Mouse (Mus musculus): ENCODE data around the gene Prokr2.
"Not testable (repeated sequence)": the region's sequence is repeated elsewhere in the genome, so short reads cannot be mapped to it uniquely, and the experiment has no call there.

Prokr2 gene

DNA sequence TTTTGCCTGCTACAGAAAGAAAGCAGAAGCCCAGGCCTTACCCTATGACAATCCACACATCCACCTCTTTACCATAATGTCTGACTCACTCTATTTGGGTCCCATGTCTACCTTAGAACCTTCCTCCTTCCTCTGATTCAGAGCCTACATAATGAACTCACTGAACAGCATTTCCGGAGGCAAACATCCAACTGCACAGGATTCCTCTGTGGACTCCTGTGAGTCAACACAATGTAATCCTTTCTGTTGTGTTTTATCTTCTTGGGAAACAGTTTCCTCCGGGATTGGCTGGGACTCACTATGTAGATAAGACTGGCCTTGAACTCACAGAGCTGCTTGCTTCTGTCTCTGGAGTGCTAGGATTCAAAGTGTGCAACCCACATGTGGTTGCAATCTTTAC, 44.9 kb downstream of the Prokr2 start:
- no peak for DNase-seq (ENCODE audit: low spot score in 2 of 2)

DNA sequence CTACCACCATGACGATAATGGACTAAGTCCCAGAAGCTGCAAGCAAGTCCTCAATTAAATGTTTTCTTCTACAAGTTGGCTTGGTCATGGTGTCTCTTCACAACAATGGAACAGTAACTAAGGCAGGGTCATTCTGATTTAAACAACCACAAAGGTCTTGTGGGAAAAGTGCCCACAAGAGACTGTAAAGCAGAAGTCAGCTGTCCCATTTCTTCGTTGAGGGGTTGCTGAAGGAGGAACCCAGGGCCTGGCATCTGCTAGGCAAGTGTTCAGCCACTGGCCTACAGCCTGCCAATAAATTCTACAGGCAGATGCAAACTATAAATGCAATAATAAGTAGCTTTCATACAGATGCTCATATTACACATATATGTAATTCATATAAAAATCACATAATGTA, 48.0 kb downstream of the Prokr2 start:
- DNase-seq (ENCODE audit: low spot score in 2 of 2), result no peak

DNA sequence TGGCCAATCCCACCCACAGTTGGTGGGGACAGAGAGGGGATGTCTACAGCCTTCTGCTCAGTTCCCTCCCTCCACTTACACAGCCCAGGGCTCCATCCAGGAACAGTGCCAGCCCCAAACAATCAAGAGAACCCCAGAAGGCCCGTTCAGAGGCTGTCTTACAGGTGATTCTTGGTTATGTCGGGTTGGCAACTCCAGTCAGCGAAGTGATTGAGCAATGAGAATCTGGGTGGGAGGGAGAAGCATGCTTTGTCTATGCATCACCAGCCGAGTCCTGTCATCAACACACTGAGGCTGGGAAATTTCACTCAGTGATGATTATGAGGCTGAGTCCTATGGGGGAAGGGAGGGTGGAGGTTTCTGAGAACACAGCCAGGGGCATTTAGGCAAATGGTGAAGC, 61.7 kb downstream of the Prokr2 start:
- DNase-seq (ENCODE audit: low spot score in 2 of 2), result no peak

DNA sequence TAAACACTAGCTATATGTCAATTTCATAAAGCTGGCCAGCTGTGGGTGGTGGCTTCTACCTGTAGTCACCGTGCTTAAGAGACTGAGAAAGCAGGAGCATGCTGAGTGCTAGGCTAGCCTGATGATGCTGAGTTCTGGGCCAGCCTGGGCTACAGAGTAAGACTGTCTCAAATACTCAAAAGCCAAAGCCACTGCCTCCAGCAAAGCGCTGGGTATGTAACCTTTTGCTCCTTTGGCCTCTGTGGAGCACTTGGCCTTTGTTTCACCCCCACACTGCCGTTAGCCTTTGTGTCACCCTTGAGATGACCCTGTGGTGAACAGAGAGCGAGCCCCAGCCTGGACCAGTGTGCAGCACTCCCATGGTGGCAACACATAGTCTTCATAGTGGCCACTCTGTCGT, 64.7 kb downstream of the Prokr2 start:
- DNase-seq (ENCODE audit: low spot score in 2 of 2), result no peak

DNA sequence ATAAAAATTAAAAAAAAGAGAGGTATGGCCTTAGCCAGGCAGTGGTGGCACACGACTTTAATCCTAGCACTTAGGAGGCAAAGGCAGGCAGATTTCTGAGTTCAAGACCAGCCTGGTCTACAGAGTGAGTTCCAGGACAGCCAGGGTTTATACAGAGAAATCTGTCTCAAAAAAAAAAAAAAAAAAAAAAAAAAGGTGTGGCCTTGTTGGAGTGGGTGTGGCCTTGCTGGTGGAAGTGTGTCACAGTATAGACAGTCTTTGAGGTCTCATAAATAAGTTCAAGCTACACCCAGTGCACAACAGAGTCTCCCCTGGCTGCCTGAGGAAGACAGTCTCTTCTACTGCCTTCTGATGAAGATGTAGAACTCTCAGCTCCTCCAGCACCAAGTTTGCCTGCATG, 68.1 kb downstream of the Prokr2 start:
- DNase-seq (ENCODE audit: low spot score in 2 of 2), result no peak

DNA sequence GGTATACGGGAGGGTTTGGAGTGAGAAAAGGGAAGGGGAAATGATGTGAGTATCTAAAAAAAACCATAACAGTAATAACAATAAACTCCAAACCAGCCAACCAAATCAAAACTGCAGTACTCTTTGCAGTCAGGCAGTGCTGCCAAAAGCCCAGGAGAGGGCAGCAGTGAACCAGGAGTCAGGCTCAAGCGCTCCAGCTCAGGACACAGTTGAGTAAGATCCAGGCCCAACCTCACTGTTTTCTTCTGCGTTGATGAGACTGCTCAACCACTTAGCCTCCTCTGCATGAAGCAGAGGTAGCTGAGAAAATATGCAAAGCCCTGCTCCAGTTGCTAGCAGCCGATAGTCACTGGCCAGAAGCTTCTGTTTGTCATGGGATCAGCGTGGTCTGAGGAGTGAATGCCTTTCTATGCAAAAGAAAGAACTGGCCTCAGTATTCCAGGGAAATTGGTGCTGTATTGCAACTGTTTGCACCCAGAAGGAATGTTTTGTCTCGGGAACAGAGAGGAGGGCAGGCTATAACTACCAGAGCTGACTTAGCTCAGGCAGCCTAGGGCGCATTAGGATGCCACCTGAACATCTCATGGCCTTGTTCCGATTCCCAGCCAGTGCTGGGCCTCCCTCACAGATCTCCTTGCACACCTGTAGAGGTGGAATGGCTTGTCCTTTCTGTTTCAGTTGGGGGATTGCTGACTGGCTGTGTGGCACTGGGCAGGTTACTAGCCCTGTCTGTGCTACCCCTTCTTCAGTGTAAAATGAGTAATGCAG, 69.0 kb downstream of the Prokr2 start:
- DNase-seq (ENCODE audit: low spot score in 2 of 2), result peak; percentile 37 to 51

DNA sequence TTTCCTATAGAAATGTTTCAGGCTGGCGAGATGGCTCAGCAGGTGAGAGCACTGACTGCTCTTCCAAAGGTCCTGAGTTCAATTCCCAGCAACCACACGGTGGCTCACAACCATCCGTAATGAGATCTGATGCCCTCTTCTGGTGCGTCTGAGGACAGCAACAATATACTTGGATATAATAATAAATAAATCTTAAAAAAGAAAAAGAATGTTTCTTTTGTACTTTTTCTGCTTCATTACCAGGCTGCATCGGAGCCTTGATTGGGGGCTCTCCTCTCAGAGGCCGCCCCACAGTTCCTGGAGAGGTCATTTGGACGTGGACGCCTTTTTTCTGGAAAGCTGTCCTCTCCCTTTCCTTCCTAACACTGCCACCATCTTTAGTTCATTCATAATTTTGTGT, 71.2 kb downstream of the Prokr2 start:
- DNase-seq (ENCODE audit: low spot score in 2 of 2), result not testable (repeated sequence)

DNA sequence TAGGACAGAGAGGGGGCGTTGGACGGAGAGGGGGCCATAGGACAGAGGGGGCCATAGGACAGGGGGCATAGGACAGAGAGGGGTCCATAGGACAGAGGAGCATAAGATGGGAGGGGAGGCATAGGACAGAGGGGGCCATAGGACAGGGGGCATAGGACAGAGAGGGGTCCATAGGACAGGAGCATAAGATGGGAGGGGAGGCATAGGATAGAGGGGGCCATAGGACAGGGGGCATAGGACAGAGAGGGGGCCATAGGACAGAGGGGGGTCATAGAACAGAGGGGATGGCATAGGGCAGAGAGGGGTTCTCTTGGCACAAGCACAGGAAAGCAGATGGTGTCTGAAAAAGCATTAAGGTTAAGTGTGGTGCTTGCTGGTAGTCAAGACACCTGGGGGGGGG, 71.7 kb downstream of the Prokr2 start:
- no peak for DNase-seq (ENCODE audit: low spot score in 2 of 2)

DNA sequence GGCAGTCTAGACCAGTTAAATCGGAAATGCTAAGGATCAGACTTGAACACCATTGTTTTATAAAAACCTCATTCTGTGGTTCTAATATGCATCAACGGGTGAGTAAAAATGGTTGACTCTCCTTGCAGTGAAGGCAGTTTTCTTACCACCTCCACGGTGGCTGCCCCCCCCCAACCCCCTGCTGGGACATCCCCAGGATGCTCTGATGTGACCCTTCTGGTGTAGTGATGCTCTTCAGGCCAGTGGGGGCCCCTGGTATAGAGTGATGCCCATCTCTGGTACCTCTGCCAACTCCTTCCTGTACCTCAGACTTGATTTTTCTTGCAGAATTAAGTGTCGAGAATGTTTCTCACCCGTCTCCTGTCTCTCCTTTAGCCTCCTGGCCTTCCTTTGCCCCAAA, 72.6 kb downstream of the Prokr2 start:
- no peak for DNase-seq (ENCODE audit: low spot score in 2 of 2)

DNA sequence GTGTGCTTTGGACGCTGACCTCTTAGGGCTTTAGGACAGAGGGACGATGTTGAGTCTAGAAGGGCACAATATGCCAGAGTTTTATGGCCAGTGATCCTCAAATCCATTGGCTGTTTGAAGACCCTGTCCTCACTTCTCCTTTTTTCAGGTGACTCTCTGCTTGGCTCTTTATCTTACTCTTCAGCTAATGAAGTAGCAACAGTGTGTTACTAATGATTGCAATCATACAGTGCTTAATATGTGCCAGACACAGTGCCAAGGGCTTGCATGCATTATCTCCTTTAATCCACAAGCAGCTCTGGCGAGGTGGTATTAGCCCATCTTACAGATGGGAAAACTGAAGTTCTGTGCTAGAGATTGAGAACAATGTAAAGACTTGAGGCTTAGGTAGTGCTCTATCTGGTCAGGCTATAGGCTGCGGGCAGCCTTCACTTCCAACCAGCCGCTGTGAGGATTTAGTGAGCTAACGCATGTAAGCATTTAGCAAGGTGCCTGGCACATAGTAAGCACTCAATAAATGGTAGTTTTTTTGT, 75.8 kb downstream of the Prokr2 start:
- DNase-seq (ENCODE audit: low spot score in 2 of 2), result no peak

DNA sequence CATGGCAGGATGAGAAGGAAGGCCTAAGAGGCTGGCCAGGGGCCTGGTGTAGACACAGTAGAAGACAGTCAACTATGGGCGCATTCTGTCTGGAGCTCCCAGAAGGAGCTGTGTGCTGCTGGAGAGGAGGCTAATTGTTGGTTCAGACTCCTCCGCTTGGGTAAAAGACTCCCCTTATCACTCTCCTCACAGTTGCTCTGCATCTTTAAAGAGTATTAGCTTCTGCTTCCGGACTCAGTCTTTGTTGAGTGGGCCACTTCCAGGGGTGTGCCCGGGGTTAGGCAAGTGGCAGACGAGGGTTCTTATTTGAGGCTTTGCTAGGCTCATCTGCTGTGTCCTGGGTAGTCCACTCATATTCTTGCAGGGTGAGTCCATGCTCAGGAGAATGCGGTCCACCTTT, 76.4 kb downstream of the Prokr2 start:
- DNase-seq (ENCODE audit: low spot score in 2 of 2), result no peak

DNA sequence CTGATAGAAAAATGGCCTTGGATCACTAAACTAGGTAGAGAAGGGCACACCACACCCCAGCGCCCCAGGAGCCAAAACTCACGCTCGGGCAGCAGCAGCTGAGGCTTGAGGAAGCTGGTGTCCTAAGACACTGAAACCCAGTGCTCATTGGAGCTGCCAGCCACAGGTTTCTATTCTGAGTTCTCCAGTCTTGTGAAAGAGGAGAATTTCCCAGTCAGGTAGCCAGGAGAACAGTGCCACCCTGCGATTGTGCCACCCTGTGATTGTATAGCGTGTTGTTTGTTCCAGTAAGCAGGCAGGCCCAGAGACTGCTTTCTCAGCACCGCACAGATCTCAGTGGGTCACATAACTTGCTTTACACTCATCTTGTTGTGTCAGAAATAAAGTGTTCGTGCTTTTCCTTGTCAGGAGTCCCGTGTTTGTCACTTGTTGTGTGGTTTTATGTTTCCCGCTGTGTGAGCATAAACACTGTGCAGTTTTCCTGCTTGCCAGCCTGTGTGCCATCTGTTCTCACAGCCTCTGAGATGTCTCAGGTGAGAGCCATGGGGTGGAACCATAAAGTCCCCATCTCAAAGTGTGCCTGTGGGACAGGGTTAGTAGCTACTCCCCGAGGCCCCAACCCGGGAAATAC, 77.9 kb downstream of the Prokr2 start:
- DNase-seq (ENCODE audit: low spot score in 2 of 2), result no peak

DNA sequence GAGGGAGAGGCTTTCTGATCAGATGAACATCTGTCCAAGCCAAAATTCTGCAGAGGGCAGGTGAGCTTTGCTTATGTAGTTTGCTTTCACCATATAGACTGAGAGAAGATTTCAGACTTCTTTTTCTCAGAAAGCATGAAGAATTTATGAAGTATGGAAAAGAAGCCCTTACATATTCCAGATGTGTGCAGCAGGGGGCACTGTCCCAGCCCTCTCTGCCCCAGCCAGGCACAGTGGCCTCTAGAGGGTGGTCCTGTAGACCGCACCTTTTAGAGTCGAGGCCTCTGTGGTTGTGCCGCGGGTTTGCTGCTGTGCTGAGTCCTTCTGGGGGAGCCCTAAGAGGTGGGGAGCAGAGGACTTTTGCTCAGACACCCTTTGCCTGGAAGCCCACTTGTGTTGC, 79.3 kb downstream of the Prokr2 start:
- DNase-seq (ENCODE audit: low spot score in 2 of 2), result no peak

DNA sequence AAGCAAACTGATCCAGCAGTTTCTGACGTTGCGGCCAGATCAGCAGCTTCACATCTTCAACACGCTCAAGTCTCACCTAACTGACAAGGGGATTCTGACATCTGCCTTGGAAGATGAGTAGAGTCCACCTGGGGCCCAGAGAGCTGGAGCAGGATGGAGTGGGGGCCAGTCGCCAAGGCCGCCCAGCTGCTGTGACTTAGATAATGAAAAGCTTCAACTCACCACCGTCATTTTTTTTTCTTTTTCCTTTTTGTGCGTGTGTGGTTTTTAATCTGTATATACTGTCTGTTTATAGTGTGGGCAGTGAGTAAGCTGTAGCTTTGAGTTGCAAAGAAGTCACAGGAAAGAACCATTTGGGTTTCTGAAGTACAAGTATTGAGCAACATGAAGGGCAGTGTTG, 80.1 kb downstream of the Prokr2 start:
- DNase-seq (ENCODE audit: low spot score in 2 of 2), result no peak

DNA sequence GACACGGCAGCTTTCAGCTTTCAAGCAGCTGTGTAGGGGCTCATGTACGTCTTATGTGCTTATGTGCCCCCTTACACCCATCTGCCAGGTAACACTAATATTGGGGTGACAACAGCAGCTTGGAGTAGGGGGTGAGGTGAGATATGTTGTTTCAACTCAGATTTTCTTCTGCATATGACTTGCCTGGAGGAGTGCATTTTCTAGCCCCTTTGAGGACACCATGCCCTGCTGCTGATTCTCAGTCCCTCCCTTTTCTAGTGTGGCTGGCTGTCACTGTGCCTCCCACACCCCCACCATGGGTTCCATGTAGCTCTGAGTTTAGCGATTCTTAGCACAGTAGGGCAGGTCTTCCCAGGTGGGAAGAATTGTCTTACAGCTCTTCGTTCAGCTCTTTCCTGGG, 83.8 kb downstream of the Prokr2 start:
- no peak for DNase-seq (ENCODE audit: low spot score in 2 of 2)

DNA sequence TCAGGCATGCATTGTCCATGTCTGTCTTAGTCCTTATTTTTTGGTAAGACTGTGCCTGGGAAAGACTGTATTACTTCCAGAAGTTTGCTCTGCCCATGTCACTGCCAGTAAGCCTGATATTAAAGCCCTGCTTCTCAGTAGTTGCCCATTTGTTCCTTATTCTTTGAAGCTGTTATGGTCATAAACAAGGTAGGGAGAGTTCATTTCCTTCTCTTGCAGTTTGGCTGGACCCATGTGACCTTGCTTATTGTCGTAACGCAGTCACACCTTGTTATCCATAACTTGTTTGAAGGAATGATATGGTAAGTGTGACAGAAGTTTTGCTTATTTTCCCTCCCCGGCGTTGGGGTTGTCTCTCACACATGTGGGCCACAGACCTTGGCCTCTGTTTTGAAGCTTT, 87.0 kb downstream of the Prokr2 start:
- no peak for DNase-seq (ENCODE audit: low spot score in 2 of 2)

DNA sequence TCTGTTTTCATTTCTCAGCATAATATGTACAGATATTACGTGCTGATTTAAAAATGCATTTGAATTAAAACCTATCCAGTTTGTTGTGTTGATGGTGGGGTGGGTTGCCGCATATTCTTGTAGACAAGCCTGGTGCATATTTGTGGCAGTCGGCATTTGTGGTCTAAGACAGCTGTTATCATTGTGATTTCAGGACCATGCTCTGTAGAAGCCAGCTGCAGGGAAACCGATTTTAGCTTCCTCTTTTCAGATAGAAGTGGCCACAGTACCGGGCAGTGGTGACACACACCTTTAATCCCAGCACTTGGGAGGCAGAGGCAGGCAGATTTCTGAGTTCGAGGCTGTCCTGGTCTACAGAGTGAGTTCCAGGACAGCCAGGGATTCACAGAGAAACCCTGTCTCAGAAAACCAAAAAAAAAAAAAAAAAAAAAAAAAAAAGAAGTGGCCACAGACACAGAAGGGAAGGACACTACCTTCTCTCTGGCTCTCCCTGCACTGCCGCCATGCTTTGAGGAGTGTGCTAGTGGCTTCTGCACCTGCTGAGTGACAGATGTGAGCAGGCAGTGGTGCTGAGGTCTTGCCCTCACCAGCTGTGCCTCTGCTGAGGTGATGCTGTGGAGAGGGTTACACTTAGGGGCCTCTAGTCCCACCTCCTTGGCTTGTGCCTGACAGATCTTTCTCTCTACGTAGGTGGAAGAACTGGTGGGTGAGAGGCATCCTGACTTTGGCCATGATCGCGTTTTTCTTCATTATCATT, 91.4 kb downstream of the Prokr2 start:
- DNase-seq (ENCODE audit: low spot score in 2 of 2), result no peak

DNA sequence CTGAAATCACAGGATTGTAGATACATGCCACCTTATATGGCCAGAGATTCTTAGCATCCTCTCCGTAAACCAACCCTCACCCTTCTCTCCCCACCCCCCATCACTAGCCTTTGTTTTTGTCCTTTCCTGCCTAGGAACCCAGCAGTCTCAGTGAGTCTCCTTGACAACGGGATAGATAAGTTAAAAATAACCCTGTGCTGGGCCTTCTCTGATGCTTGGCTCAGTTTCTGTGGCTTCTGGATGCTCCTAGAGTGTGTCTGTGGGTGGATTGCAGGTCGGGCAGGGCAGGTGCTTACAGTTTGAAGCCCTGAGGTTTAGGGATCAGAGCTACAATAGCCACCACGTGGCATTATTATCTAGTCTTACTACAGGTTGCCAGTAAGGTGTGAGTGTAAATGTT, 93.2 kb downstream of the Prokr2 start:
- no peak for DNase-seq (ENCODE audit: low spot score in 2 of 2)

DNA sequence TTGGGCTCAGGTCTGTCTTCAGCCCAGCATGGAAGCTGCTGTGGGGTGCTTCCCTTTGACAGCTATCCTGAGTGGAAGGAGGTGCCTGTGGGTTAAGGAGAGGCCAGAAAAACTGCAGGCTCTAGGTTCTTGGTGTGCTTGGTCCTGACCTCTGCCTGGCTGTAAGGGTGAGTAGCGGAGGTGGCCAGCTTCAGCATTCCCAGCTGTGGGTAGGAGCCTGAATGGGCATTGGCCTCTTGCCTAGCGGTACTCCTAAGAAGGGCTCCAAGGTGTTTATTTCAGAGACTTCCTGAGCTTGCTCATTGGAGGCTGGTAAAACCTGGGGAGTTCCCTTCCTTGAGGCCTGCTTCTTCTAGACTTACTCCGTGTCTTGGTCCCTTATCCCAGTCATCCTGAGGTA, 94.0 kb downstream of the Prokr2 start:
- DNase-seq (ENCODE audit: low spot score in 2 of 2), result no peak

DNA sequence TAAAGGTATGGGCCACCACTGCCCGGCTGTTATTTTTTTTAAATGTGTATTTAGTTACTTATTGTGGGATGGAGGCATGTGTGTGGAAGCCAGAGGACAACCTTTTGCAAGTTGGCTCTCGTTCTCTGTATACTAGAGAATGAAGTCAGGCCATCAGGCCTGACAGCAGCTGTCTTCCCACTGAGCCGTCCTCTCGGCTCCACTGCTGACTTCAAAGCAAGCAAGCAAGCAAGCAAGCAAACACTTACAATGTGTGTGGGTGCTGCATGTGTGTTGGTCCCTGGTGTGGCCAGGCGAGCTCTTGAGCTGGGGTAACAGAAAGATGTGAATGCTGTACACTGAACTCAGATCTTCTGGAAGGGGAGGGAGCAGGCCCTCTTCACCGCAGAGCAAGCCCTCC, 94.4 kb downstream of the Prokr2 start:
- DNase-seq (ENCODE audit: low spot score in 2 of 2), result no peak

DNA sequence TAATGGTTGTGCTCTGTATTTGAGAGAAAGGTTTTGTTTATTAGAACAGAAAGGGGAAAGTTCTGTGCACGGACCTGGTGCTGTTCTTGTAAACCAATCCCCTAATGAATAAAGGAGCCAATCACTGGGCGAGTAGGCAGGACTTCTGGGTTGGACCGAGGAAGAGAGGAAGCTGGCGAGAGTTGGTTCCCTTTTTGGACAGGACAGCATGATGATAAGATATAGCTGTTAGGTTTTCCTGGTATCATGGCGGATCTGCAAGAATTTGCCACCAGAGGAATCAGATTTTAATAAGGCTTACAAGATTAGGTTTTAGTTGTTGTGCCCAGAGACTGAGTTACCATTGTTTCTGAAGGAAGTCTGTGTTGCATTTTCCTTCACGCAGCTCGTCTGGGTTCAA, 96.0 kb downstream of the Prokr2 start:
- not testable (repeated sequence) for DNase-seq (ENCODE audit: low spot score in 2 of 2)
